Mouse (Mus musculus) adrenal gland (tissue): ENCODE results near the gene Fat3.

Source experiments
- intact Hi-C: fragments of 180-260 bp; cut with DNase I; formaldehyde crosslinking; loops from one replicate; pipeline ENCODE4 v1.15.1; 2025

The Fat3 gene

DNA sequence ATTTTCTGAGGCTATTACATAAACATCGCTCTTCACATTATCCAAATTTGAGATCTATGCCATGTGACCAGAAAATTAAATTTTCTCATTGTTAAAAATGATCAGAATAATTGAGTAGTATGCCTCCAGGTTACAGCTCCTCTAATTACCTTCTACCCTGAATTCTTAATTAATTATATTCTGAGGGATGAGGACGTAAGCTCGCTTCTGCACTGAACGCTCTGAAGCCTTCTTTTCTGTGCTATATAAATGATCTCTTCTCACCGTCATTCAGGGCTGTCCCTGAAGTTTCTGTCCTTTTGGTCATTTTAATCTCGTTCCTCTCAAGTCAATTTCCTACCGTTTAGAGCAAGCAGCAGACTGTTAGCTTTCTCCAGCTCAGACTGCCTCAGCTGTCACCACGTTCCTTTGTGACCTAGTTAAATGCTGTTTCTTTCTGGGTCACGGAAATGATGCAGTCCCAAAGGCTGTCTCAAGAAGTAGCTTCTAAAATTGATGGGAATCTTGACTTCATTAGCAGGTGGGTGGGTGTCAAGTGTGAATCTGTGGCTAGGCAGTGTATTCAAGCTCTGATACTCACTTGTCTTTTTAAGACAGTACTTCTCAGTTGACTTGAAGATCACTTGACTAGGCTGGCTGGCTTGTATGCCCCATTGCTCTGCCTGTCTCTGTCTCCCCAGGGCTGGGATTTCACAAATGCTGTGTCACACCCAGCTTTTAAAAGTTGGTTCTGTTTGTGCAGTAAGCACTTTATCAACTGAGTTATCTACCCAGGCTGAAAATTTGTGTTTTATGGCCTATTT is 596.9 kb downstream of the Fat3 start:
- intact Hi-C loops: no loop called here

DNA sequence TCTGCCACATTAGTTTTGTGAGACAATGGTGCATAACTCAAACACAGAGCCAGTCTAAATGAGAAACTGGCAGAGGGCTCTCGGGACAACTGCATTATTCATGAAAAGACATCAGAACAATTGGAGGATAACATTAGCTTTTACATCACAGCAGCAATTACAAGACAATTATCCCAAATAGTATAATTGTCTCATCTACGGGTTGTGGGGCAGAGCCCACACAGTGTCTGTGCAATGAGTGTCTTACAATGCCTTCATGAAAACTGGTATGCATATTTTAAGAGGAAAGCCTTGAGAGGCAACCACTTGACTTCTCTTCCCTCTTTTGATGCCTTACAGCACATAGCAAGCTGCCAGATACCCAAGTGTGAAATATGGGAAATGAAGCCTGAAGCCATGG is 603.0 kb downstream of the Fat3 start:
- intact Hi-C loops: no loop called here

GRCm38 (mm10) chr9:15886756-15887155 is 614.3 kb downstream of the Fat3 start:
- intact Hi-C loops: loop anchor here (10.0 kb wide), 1 partner anchor 522 kb away; no protein-coding TSS in a partner anchor

DNA sequence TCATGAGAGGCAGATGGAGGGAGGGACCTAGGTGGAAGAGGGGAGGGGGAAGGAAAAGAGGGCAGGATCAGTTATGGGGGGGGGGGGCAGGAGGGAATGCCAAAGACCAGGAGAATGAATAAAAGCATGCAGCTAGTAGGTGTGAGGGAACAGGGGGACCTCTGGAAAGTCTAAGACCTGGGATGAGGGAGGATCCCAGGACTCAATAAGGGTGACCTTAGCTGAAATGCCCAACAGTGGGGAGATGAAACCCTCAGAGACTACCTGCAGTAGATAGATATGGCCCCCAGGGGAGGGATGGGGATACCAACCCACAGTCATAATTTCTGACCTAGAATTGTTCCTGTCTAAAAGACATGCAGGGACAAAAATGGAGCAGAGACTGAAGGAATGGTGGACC is 620.3 kb downstream of the Fat3 start:
- intact Hi-C loops: loop anchor here (2.0 to 10.0 kb wide), 2 partner anchors 196 to 516 kb away; no protein-coding TSS in a partner anchor

DNA sequence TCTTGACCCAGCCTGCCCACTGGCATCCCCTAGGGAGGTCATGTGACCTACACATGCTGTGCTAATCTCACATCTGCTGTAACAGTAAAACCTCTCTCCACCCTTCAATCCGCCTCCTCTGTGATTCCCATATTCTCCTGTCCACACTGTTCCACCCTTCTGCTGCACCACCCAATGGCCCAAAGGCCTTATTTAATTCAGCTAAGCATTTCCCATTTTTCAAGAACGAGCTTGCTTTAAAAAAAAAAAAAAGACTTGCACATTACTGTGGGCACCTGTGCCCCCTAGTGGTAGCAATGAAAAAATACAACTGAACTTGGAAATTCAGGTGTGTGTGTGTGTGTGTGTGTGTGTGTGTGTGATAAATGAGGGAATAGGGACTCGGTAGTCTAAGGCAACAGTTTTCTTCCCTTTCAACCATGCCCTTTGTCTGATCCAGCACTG is 620.9 kb downstream of the Fat3 start:
- intact Hi-C loops: loop anchor here (2.0 to 10.0 kb wide), 2 partner anchors 195 to 515 kb away; no protein-coding TSS in a partner anchor

- intact Hi-C loops: no loop called here
Observed at GRCm38 (mm10) chr9:15874506-15875160, 626.5 kb downstream of the Fat3 start, which contains the start of gene Mtnr1b. TSS of gene Mtnr1b (minus strand) at chr9:15874556.

- intact Hi-C loops: no loop called here
Observed at GRCm38 (mm10) chr9:15870013-15870412, 631.1 kb downstream of the Fat3 start.

- intact Hi-C loops: no loop called here
Observed at GRCm38 (mm10) chr9:15869456-15869855, 631.6 kb downstream of the Fat3 start.

DNA sequence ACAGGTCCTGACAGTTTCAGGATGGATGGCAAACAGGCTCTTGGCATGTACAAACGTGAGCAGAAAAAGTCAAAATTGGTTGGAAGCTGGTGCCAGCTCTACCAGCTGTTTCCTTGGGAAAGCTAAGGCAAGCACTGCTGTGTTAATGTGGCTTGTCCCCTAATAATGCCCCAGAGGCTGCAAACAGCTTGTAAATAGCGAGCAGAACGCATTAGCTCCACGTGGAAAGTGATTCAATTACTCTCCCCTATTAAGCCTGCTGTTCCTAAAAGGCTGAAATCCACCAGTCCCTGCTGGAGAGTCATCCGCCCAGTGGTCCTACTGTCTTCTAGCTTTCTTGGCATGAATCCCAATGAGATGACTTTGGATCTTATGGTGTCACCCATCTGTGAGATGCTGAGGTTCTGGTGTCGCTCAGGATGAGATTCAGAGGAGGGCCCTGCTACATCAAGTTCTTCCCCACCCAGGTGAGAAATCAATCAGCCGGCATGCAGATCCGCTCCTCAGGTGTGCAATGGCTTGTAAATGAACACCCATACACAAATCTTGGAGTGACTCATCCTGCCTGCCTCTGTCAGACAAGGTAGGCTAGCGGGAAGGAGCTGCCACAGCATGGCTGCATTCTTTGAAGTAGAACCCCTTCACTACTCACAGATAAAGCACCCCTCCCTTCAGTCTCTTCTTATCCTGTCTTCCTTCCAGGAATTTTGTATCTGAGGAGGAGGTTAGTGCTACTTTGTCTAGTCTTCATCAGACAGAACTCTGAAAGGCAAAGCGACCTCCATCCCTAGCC is 634.6 kb downstream of the Fat3 start:
- intact Hi-C loops: no loop called here

DNA sequence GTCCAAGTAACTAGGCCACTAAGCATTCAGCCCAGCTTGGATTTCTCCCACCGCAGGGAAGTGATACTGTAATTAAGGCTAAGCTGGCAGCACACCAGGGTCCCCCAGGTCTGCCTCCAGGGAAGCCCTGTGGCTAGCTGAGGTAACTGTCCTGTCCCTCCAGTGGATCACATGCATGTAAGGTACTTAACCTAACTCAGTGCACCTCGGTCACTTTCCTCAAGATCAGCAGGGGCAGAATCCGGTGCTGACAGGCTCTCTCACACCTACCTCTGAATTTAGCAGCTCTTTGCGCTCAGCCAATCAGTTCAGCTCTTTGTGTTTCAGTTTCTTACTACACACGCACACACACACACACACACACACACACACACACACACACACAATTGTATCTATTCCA is 639.7 kb downstream of the Fat3 start:
- intact Hi-C loops: no loop called here
